Mouse (Mus musculus) c-Kit-positive CD71-negative TER-119-negative erythroid progenitor cells, embryonic 14.5 days (primary cell): ENCODE results near the gene Aen.

Source experiments
- DNase-seq: peaks from one replicate; pipeline ENCODE4 v3.0.0-alpha.2; 2013; ENCODE audit warnings: low read depth

The Aen gene

GRCm38 (mm10) chr7:78893917-78894316, 1.7 kb upstream of the Aen start:
- DNase-seq, result no peak

- DNase-seq, result no peak
Measured at GRCm38 (mm10) chr7:78895021-78895652, 517 bp upstream of the Aen start.

GRCm38 (mm10) chr7:78897567-78897966, 1.9 kb downstream of the Aen start:
- DNase-seq, result no peak

GRCm38 (mm10) chr7:78903174-78903870, 7.7 kb downstream of the Aen start:
- no peak for DNase-seq

- no peak for DNase-seq
Measured at GRCm38 (mm10) chr7:78904175-78904574, 8.5 kb downstream of the Aen start.

- DNase-seq, result no peak
Measured at GRCm38 (mm10) chr7:78909026-78909425, 13.4 kb downstream of the Aen start.

GRCm38 (mm10) chr7:78910336-78911098, 14.9 kb downstream of the Aen start:
- DNase-seq, result no peak

- DNase-seq, result no peak
Measured at GRCm38 (mm10) chr7:78911209-78911608, 15.6 kb downstream of the Aen start.

- no peak for DNase-seq
Measured at GRCm38 (mm10) chr7:78912253-78912973, 16.8 kb downstream of the Aen start.

- DNase-seq, result no peak
Measured at GRCm38 (mm10) chr7:78912974-78913474, 17.4 kb downstream of the Aen start, which contains the start of gene Isg20. Gene Isg20 (plus strand): TSS chr7:78913424.

- DNase-seq, result peak; percentile 46
Measured at GRCm38 (mm10) chr7:78913649-78914544, 18.2 kb downstream of the Aen start.

- no peak for DNase-seq
Measured at GRCm38 (mm10) chr7:78914545-78914845, 18.8 kb downstream of the Aen start.

GRCm38 (mm10) chr7:78914896-78915510, 19.3 kb downstream of the Aen start:
- no peak for DNase-seq

GRCm38 (mm10) chr7:78918686-78919085, 23.0 kb downstream of the Aen start:
- no peak for DNase-seq

- DNase-seq, result no peak
Measured at GRCm38 (mm10) chr7:78922506-78922905, 26.9 kb downstream of the Aen start.

- DNase-seq, result peak; percentile 65
Measured at GRCm38 (mm10) chr7:78924300-78924699, 28.6 kb downstream of the Aen start.

GRCm38 (mm10) chr7:78924796-78925195, 29.1 kb downstream of the Aen start:
- DNase-seq, result no peak

GRCm38 (mm10) chr7:78925680-78926079, 30.0 kb downstream of the Aen start:
- no peak for DNase-seq

- no peak for DNase-seq
Measured at GRCm38 (mm10) chr7:78926156-78926555, 30.5 kb downstream of the Aen start.

- no peak for DNase-seq
Measured at GRCm38 (mm10) chr7:78927266-78927665, 31.6 kb downstream of the Aen start.
